Mouse (Mus musculus) lung, adult 10 weeks (tissue): ENCODE data around the gene Gm5538. TPM values are rescaled to one million over a fixed set of nuclear protein-coding genes. Genes with fewer than 3 reads are reported as not detected.

Experiments
- polyA plus RNA-seq: library from polyadenylated mRNA; stranded (reverse); fragments of 350-450 nt; fragmentation: Illumina TruSeq; extraction: RNeasy Lipid Tissue Mini Kit (QIAGEN cat#74804); gene quantifications from one replicate; pipeline ENCODE4 v1.2.3, GENCODE M21; 2014; ENCODE audit warnings: low read depth, low replicate concordance; ENCODE audit not compliant: insufficient read depth

The Gm5538 gene
- not detected for polyA plus RNA-seq

GRCm38 (mm10) chr3:59729490-59729889, at the start of gene Gm5538:
Gene Gm5538 (plus strand): TSS chr3:59729790.

Other genes with a start within 250 kb of the Gm5538 start
- gene Gm8298, start 131.3 kb downstream of the Gm5538 start, polyA plus RNA-seq, result not detected
- not detected for gene C130079G13Rik, start 195.4 kb downstream of the Gm5538 start, polyA plus RNA-seq